Mouse (Mus musculus): ENCODE measurements around the gene Rufy2. TPM values are rescaled to one million over a fixed set of nuclear protein-coding genes. Genes with fewer than 3 reads are reported as not detected.

Gene Rufy2
- 54.1 TPM for polyA plus RNA-seq (2017; shearing (Covaris generic))

DNA sequence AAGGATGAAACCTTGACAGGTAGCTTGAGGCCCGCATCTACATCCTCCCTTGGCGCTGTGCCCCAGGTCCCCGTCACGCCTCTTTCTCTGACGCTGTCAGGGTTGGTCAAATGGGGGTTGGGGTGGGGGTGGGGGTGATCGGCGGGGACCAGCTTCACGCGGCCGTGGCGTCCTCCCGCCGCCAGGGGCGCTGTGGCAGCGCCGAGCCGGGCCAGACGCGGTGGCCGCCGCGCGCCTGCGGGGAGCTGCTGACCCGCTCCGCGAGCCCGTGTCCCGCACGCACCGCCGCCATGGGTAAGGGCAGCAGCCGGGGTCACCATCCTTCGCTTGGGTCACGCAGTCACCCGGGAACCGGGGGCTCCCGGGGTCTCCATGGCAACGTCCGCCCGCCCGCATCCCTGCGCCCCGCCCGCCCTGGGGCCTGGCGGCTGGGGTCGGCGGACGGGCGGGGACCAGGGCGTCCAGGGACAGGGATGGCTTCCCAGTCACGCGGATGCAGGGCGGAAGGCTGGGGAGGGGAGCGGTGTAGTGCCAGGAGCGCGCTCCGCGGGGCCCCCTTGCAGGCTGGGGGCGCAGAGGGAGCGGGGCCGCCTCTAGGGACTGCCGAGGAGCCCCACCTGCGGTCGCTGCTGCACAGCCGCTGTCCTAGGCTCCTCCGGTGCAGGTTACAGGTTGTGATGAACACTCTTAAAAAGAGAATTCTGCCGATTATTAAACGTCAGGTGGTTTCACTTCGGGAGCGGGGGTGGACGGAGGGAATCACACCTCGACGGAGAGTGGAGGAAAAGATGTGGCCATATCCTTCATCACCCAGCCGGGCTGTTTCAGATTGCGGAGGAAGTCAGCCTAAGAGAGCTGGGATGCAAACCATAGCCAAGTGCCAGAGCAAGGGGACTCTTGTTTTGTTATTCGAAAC is at the start of gene Rufy2:
Gene Rufy2, plus strand, starts transcription at position 185 of the 916 bp plus-strand sequence.

GRCm38 (mm10) chr10:62946738-62947471 is 33.1 kb upstream of the Rufy2 start, which contains the start of gene Dna2:
Gene Dna2, plus strand, starts transcription at chr10:62947026.

DNA sequence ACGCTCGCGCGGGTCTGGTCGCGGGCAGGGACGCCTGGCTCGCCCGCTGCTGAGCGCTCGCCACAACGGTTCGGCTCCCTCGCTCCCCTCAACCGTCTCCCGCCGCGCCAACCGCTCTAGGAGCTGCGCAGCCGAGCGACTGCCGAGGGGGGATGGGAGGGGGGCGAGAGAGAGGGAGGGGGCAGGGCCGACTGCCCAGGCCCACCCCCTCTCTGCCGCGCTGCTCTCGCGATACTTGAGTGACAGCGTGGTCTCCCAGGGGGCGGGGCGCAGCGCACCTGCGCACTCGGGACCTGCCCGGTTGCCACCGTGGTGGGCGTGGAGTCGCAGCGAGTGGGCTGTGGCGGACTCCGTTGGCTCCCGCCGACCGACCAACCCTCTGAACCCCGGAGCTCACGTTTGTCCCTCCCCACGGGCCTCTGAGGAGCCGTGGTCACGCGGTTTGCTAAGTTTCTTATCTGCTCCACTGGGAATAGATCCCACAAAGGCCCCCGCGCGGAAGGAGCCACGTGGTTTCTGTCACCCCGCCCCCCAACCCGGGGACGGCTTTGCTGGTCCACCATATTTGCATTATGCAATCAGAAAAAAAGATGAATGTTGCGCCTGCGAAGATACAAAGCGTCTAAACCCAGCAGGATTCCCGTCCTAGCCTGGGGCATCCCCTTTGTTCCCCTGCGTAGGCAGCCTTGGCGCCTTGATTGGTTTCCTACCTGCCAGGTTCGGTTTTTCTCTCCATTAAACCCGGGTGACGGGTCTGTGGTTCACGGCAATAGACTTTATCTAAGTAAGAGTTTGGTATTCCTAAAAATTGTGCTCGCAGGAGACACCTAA is 43.9 kb downstream of the Rufy2 start, which contains the start of the genes Hnrnph3 and Pbld2:
Gene Hnrnph3, minus strand, starts transcription at position 469 of the 831 bp plus-strand sequence.
Gene Pbld2, plus strand, starts transcription at position 567 of the 831 bp plus-strand sequence.

GRCm38 (mm10) chr10:63059862-63060261 is 79.8 kb downstream of the Rufy2 start, which contains the start of gene Pbld1:
Gene Pbld1, plus strand, starts transcription at chr10:63060162.

Other genes starting within 250 kb of the Rufy2 start
- 126 TPM for gene Ccar1, start 187.9 kb upstream of the Rufy2 start, polyA plus RNA-seq (2017; shearing (Covaris generic))
- gene Tet1, start 71.2 kb upstream of the Rufy2 start, polyA plus RNA-seq (2017; shearing (Covaris generic)) = 11.4 TPM
- gene Slc25a16, start 59.6 kb upstream of the Rufy2 start, polyA plus RNA-seq (2017; shearing (Covaris generic)) = 15.9 TPM
- 2.7 TPM for gene Dna2, start 33.2 kb upstream of the Rufy2 start, polyA plus RNA-seq (2017; shearing (Covaris generic))
- gene Hnrnph3, start 44.0 kb downstream of the Rufy2 start, polyA plus RNA-seq (2017; shearing (Covaris generic)) = 72.5 TPM
- 0.32 TPM for gene Pbld2, start 44.1 kb downstream of the Rufy2 start, polyA plus RNA-seq (2017; shearing (Covaris generic))
- not detected for gene Pbld1, start 79.9 kb downstream of the Rufy2 start, polyA plus RNA-seq (2017; shearing (Covaris generic))
- not detected for gene Atoh7, start 119.4 kb downstream of the Rufy2 start, polyA plus RNA-seq (2017; shearing (Covaris generic))
- 0.05 TPM for gene Mypn, start 223.7 kb downstream of the Rufy2 start, polyA plus RNA-seq (2017; shearing (Covaris generic))